ENCODE assay signal across 12 mouse cellular contexts in the genomic region with DNA sequence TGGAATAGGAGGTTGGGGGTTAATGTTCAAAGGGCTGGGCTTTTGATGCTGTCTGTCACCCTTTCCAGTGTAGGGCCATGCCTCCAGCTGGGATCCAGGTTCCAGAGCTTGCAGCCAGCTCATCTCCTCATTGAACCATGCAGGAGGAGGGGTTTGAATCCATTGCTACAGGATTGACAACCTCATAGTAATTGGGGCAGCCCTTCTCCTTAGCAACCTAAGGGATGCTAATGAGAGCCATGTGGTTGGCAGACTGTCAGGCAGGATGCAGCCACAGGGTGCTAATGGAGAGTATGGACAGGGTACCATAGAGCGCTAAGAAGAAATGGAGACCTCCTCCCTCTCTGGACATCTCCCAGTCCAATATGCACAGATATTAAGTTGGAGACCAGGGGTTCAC.
DNase-seq lines count a peak whose midpoint lies in the region; ATAC-seq lines count a peak whose summit lies in the region.
"Had no signal": no experiment of that assay in that cellular context is flagged by ENCODE, and none has a peak within 500 bp of the region (broad histone marks: within the 10 kb centered on the region; RNA-seq: fewer than 3 reads in every experiment).

No protein-coding gene starts in this region.

- no peak overlapping the region for H3K4me3 ChIP-seq in limb, embryonic 11.5 days (ENCODE audit: low read depth, low read length)
- no peak overlapping the region for H3K4me3 ChIP-seq in limb, embryonic 10.5 days
- no peak overlapping the region for H3K4me3 ChIP-seq in embryonic facial prominence, embryonic 13.5 days
- H3K4me3 ChIP-seq in hindbrain, embryonic 10.5 days = no peak overlapping the region
- H3K4me3 ChIP-seq in midbrain, embryonic 13.5 days (replicated peaks) = no peak overlapping the region
- H3K4me3 ChIP-seq in liver, embryonic 12.5 days = no peak overlapping the region
- H3K4me3 ChIP-seq: erythroblast, embryonic 14.5 days had no signal

- no peak overlapping the region for H3K4me2 ChIP-seq in limb, embryonic 11.5 days (ENCODE audit: low read depth, severe bottlenecking)
- no peak overlapping the region for H3K4me2 ChIP-seq in embryonic facial prominence, embryonic 13.5 days
- no peak overlapping the region for H3K4me2 ChIP-seq in midbrain, embryonic 13.5 days (replicated peaks)
- H3K4me2 ChIP-seq in liver, embryonic 12.5 days = no peak overlapping the region

- H3K9me3 ChIP-seq in limb, embryonic 11.5 days (ENCODE audit: control insufficient read depth, low read length) = no peaks in the 10 kb centered on the region
- no peaks in the 10 kb centered on the region for H3K9me3 ChIP-seq in limb, embryonic 10.5 days (replicated peaks)
- no peaks in the 10 kb centered on the region for H3K9me3 ChIP-seq in embryonic facial prominence, embryonic 13.5 days
- no peaks in the 10 kb centered on the region for H3K9me3 ChIP-seq in hindbrain, embryonic 10.5 days
- no peaks in the 10 kb centered on the region for H3K9me3 ChIP-seq in midbrain, embryonic 13.5 days
- no peaks in the 10 kb centered on the region for H3K9me3 ChIP-seq in liver, embryonic 12.5 days (replicated peaks)

- DNase-seq in limb, embryonic 11.5 days (ENCODE audit: low spot score) = no peak
- DNase-seq in limb, embryonic 10.5 days (ENCODE audit: low spot score) = no peak
- peak; percentile 45 for DNase-seq in hindbrain, embryonic 10.5 days (ENCODE audit: low spot score)
- no peak for DNase-seq in thymus, postnatal 4 days
- no peak for DNase-seq in adrenal gland, adult 8-10 months
- DNase-seq: cerebellum, adult 2 months; heart, postnatal 36 days; kidney, adult 8-10 months had no signal

- no peaks in the 10 kb centered on the region for H3K27me3 ChIP-seq in limb, embryonic 11.5 days (ENCODE audit: control insufficient read depth, insufficient read depth, low read length)
- H3K27me3 ChIP-seq in limb, embryonic 10.5 days (ENCODE audit: low read depth, poor library complexity, severe bottlenecking) = no peaks in the 10 kb centered on the region
- no peaks in the 10 kb centered on the region for H3K27me3 ChIP-seq in embryonic facial prominence, embryonic 13.5 days
- peaks cover 7% of the 10 kb centered on the region for H3K27me3 ChIP-seq in hindbrain, embryonic 10.5 days (ENCODE audit: insufficient read depth, poor library complexity, severe bottlenecking)
- no peaks in the 10 kb centered on the region for H3K27me3 ChIP-seq in midbrain, embryonic 13.5 days
- no peaks in the 10 kb centered on the region for H3K27me3 ChIP-seq in liver, embryonic 12.5 days (replicated peaks)

- ATAC-seq in limb, embryonic 11.5 days (ENCODE audit: insufficient number of reproducible peaks, low FRiP score, low TSS enrichment, low read depth) = 0 out of 2 replicates have a peak, but pooled peaks have one; percentile 26
- ATAC-seq in embryonic facial prominence, embryonic 13.5 days (ENCODE audit: insufficient number of reproducible peaks, insufficient read depth, low FRiP score, low TSS enrichment, low read depth) = peak; percentile 45; the same call in 1 of the 2 replicates
- peak; percentile 87 for ATAC-seq in midbrain, embryonic 13.5 days
- ATAC-seq in liver, embryonic 12.5 days = no peak

- H3K36me3 ChIP-seq in limb, embryonic 11.5 days (ENCODE audit: control insufficient read depth, insufficient read depth, low read length) = no peaks in the 10 kb centered on the region
- H3K36me3 ChIP-seq in limb, embryonic 10.5 days = no peaks in the 10 kb centered on the region
- H3K36me3 ChIP-seq in embryonic facial prominence, embryonic 13.5 days = no peaks in the 10 kb centered on the region
- H3K36me3 ChIP-seq in hindbrain, embryonic 10.5 days = no peaks in the 10 kb centered on the region
- no peaks in the 10 kb centered on the region for H3K36me3 ChIP-seq in midbrain, embryonic 13.5 days
- H3K36me3 ChIP-seq in liver, embryonic 12.5 days = no peaks in the 10 kb centered on the region

- WGBS in limb, embryonic 11.5 days = 31% methylated on average over 1 of the region's 1 CpGs
- 39% methylated on average over 1 of the region's 1 CpGs for WGBS in limb, embryonic 10.5 days
- 39% methylated on average over 1 of the region's 1 CpGs for WGBS in embryonic facial prominence, embryonic 13.5 days
- WGBS in hindbrain, embryonic 10.5 days = 35% methylated on average over 1 of the region's 1 CpGs
- WGBS in midbrain, embryonic 13.5 days = 39% methylated on average over 1 of the region's 1 CpGs
- 45% methylated on average over 1 of the region's 1 CpGs for WGBS in liver, embryonic 12.5 days (ENCODE audit: insufficient replicate concordance)

- 0 out of 2 replicates have a peak, but pooled peaks cover 3% of the 10 kb centered on the region for H3K4me1 ChIP-seq in limb, embryonic 11.5 days (ENCODE audit: control insufficient read depth, insufficient read depth, low read length)
- H3K4me1 ChIP-seq in limb, embryonic 10.5 days = peaks cover 27% of the 10 kb centered on the region
- H3K4me1 ChIP-seq in embryonic facial prominence, embryonic 13.5 days = peaks cover 12% of the 10 kb centered on the region
- H3K4me1 ChIP-seq in hindbrain, embryonic 10.5 days (replicated peaks) = peaks cover 33% of the 10 kb centered on the region
- peaks cover 10% of the 10 kb centered on the region for H3K4me1 ChIP-seq in midbrain, embryonic 13.5 days (replicated peaks)
- no peaks in the 10 kb centered on the region for H3K4me1 ChIP-seq in liver, embryonic 12.5 days

- H3K9ac ChIP-seq in limb, embryonic 11.5 days (ENCODE audit: low read length) = no peak overlapping the region
- H3K9ac ChIP-seq in embryonic facial prominence, embryonic 13.5 days = no peak overlapping the region
- no peak overlapping the region for H3K9ac ChIP-seq in midbrain, embryonic 13.5 days (replicated peaks)
- H3K9ac ChIP-seq in liver, embryonic 12.5 days = no peak overlapping the region

- no peak overlapping the region for H3K27ac ChIP-seq in limb, embryonic 11.5 days (replicated peaks; ENCODE audit: low read depth, low read length)
- H3K27ac ChIP-seq in limb, embryonic 10.5 days = no peak overlapping the region
- H3K27ac ChIP-seq in embryonic facial prominence, embryonic 13.5 days = no peak overlapping the region
- H3K27ac ChIP-seq in hindbrain, embryonic 10.5 days = no peak overlapping the region
- H3K27ac ChIP-seq in midbrain, embryonic 13.5 days = no peak overlapping the region
- no peak overlapping the region for H3K27ac ChIP-seq in liver, embryonic 12.5 days
